Mouse (Mus musculus): ENCODE measurements around the gene Pgs1.

GRCm38 (mm10) chr11:117949392-117950091, 36.5 kb upstream of the Pgs1 start:
- TF ChIP-seq CTCF (IDR thresholded peaks at IDR 0.05) (peak; percentile 61), EP300 (IDR thresholded peaks at IDR 0.05) (no peak)
